Mouse (Mus musculus): ENCODE results near the gene Cpm.

Gene Cpm

GRCm38 (mm10) chr10:117620934-117621501 is 8.3 kb upstream of the Cpm start:
- no peak for DNase-seq (ENCODE audit: low read depth)

- no peak for DNase-seq (ENCODE audit: low read depth)
Measured at GRCm38 (mm10) chr10:117621616-117622533, 7.4 kb upstream of the Cpm start.

DNA sequence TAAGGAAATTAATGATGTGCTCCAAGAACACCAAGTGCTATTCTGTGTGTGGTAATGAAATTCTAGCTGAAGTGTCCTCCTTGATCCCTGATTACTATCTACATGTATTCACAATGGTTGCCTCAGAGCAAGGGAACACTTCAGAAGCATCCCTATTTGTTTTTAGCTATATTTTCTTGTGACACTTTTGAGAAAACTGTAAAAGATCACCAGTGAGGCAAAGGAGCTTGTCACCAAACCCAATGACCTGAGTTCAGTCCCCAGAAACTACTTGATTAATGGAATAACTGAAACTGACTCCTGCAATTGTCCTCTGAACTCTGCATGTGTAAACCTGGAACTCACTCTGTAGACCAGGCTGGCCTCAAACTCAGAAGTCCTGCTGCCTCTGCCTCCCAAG is 5.9 kb upstream of the Cpm start:
- no peak for DNase-seq (ENCODE audit: low read depth)

- DNase-seq (ENCODE audit: low read depth), result no peak
Measured at GRCm38 (mm10) chr10:117624222-117624621, 5.1 kb upstream of the Cpm start.

DNA sequence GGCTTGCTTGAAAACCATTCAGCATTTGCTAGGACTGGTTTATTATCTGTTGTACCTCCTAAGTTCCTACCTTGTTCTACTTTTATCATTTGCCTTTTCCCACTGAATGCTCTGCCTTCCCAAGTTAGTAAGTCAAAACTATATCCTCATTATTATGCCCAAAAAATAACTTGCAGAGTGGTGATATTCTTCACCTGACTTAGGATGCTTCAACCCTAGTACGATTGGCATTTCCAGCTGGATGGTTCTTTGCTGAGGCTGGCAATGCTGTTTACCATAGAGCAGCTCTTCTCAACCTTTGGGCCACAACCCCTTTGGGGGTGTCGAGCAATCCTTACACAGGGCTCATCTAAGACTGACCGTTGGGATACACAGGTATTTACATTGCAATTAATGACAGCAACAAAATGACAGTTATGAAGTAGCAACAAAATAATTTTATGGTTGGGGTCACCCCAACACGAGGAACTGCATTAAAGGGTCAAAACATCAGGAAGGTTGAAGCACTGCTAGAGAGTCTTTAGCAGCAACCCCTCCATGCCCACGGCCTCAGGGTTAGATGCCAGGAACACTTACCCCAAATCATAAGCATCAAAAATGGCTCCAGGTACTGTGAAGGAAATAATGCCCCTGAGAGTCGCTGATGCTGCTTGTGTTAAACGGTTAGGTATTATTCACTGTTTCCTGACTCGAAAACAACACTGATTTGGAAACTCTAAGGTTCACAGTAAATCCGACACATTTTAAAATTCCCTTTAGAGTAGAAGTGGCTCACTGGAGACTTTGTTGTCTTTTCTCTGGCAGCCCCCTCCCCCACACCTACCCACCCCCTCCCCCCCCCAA is 4.4 kb upstream of the Cpm start:
- no peak for DNase-seq (ENCODE audit: low read depth)

DNA sequence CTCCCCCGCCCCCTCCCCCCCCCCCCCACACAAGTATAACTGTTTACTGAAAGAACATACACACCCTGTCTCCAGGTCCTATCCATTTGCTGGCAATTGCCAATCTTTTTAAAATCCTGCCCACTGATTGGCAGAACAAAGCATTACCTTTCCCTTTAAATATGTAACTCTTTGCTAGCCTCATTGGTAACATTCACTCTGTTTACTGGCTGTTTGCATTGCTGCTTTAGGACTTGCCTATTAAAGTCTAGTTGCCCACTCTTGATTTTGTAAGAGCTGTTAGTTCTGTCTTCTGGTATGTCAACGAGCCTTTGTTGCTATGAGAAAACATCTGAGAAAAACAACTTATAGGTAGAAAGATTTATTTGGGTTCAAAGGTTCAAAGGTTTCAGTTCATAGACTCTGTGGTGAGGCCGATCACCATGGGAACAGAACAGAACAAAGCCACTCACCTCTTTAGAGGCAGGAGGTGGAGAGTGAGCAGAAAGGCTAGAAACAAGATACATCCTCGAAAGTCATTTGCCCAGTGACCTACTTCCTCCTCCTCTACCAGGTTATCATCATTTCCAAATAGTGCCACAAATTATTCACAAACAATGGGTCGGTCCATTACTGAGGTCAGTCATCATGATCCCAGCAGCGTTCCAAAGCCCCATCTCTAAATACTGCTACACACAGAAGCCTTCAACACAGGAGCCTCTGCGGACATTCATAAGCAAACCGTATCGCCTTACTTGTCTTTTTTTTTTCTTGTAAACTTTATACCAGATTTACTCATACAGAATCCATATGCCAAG is 3.6 kb upstream of the Cpm start:
- no peak for DNase-seq (ENCODE audit: low read depth)

DNA sequence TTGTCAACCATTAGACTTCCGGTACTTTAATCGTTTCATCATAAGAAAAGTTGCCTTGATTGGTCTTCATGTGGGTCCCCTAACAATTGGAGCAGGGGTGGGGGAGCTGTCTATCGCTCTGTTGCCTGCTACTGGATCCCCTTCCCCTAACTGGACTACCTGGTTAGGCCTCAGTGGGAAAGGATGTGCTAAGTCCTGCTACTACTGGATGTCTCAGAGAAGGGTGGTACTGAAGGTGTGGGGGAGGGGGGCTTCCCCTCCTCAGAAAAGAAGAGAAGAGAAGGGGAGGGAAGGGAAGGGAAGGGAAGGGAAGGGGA is 3.0 kb upstream of the Cpm start:
- no peak for DNase-seq (ENCODE audit: low read depth)

DNA sequence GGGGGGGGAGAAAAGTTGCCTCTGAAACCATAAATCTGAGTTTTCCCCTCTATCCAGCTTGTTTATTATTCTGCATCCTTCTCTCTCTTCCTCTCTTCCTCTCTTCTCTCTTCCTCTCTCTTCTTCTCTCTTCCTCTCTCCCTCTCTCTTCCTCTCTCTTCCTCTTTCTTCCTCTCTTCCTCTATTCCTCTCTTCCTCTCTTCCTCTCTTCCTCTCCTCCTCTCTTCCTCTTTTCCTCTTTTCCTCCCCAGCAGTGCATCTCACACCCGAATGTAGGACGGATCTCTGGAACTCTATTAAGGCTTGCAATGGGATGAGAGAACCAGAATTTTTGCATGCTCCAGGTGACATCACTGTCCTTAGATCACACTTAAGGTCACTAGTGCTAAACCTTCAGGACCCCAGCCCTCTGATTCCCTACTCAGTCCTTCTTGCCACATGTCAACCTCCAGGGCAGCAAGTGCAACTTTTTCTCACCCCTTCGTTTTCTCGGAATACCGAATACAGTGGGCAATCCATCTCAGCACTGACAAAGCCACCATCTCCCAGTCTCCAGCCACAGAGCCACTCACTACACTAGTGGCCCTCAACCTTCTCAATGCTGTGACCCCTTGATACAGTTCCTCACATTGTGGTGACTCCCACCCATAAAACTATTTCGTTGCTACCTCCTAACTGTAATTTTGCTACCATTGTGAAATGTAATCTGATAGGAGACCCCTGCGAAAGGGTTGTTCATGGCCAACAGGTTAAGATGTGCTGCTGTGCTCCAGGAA is 2.3 kb upstream of the Cpm start:
- DNase-seq (ENCODE audit: low read depth), result no peak

- DNase-seq (ENCODE audit: low read depth), result no peak
Measured at GRCm38 (mm10) chr10:117627616-117627930, 1.7 kb upstream of the Cpm start.

DNA sequence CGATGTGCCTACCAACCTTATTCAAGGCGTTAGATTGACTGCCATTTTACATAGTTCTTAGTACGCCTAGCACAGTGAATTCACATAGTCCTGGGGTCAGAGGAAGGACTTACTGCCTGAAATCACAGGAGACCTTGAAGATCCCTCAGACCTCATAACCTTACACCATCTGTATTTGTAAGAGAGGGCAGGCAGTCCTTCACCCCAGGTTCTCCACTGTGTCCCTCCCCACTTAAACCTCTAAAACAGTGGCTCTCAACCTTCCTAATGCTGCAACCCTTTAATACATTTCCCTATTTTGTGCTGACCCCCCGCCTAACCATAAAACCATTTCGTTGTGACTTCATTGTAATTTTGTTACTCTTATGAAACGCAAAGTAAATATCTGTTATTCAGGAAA is 1.4 kb upstream of the Cpm start:
- DNase-seq (ENCODE audit: low read depth), result no peak

- DNase-seq (ENCODE audit: low read depth), result no peak
Measured at GRCm38 (mm10) chr10:117628363-117629168, 734 bp upstream of the Cpm start.

DNA sequence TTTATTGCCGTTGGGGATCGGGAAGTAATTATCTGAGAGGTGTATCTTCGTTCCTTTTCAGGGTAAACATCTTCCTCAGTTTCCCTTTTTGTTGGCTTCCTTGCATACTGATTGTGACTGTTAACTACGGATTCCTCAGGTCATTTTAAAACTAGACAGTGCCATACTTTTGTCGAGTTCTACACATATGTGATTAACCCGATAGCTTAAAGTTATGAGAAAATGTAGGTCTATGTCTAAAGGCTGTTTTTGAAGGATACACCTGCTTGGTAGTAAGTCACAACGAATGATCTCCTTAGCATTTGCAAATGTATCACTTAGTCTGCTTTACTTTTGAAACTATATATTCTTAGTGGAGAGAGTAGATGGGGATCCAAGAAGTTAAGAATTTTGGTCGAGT is 876 bp downstream of the Cpm start:
- DNase-seq (ENCODE audit: low read depth), result no peak

DNA sequence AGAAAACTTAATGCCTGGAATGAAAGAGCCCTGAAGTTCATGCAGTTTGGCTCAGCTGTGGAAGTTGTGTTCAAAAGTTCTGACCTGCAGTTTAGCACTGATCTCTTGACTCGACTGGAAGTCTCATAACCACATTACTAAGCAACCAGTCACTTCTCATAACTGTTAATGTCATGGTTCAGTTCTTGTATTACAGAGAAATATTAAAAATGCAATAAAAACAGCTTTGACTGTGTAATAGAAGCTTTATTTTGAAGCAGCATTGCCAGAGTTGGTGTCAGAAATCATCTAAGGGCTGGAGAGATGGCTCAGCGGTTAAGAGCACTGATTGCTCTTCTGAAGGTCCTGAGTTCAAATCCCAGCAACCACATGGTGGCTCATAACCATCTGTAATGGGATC is 1.5 kb downstream of the Cpm start:
- no peak for DNase-seq (ENCODE audit: low read depth)

DNA sequence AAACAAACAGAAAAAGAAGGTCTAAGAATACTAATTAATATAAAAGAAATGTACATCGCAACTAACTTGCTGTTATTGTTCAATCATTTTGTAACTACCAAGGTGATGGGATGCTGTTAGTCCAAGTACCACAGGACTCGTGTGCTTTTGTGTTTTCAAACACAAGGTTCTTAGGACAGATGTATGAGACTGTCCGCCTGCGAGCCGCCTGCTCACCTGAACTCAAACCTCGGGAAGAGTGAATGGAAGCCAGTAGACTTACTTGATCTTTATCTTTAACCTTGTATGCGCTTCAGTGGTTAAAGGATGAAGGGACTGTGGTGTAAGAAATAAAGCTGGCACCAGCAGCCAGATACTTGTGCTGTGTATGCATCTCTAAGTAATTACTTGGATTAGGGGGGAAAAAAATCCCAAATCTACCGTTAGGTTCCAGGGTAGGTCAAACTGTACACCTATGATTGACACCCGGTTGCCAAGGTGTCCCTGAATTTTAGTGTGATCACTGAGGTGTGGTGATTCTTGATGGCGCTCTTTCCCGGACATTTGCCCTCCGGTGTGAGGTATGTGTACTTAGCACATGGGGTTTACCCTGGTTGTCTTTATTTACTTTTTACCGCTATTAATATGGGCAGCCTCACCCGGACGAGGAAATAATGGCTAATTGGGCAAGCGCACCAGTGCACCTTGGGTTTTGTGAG is 2.4 kb downstream of the Cpm start:
- no peak for DNase-seq (ENCODE audit: low read depth)

DNA sequence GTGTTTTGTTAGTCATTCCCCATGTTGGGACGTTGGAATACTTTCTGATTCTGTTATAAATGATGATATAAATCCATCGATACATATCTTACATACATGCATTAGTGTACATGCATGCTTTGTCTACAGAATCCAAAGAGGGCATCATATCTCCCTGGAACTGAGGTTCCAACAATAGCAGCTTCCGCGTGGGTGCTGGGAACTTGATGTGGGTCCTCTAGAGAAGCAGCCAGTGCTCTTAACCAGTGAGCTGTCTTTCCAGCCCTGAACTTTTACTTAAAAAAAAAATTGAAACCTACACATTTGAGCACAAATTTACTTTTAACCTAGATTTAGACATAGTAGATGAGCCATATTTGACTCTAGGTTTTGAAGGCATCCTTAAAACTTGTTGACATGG is 3.1 kb downstream of the Cpm start:
- no peak for DNase-seq (ENCODE audit: low read depth)

GRCm38 (mm10) chr10:117633564-117634208 is 4.4 kb downstream of the Cpm start:
- DNase-seq (ENCODE audit: low read depth), result no peak

DNA sequence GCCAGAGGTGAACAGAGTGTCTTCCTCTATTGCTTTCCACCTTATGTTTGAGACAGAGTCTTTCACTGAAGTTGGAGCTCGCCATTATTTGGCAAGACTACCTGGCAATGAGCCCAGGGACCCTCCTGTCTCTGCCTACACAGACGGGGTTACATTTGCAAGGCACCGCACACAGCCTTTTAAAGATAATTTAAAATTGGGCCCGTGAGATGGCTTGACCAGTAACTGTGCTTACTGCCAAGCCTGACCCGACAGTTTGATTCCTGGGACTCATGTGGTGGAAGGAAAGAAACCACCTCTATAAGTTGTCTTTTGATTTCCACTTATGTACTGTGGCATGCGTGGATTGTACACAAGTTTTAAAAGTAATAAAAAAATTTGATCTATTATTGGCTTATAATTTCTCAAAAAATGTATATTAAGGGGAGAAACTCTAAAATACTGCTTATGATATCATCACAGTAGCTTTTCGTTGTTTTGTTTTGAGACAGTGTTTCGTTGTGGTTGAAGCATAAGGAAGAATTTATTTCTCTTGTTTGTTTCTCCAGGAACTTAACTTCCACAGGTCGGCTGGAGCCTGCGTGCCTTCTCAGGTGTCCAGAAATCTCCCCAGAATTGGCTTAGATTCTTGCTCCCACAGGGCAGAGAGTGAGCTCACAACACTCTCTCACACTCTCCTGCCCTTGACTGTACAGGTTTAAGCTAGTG is 5.2 kb downstream of the Cpm start:
- no peak for DNase-seq (ENCODE audit: low read depth)

DNA sequence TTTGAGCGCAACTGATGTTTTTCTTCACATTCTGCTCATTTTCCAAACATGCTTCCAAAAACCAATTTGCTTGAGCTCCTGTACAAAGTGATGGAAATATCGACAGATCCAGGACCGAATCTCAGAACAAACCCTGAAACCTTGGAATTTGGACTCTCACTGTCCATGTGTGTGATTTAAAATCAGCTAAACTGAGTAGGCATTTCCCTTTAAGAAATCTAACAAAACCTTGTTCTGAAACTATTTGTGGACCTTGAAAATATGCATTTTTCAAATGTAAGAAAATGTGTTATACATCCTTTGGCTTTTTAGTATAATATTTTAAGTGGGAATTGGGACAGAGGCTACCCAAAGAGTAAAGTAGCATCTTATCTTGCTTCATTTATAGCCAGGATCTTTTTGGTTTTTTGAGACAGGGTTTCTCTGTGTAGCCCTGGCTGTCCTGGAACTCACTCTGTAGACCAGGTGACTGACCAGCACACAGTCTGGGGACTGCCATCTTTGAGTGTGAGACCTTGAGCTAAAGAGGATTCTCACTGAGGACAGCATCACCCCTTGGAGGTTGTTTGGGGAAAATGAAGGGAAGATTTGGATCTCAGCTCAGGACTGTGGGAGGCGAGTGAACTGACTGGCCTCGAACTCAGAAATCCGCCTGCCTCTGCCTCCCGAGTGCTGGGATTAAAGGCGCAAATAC is 5.9 kb downstream of the Cpm start:
- DNase-seq (ENCODE audit: low read depth), result no peak

Data from NIH3T3 (cell line).